Comparison of ENCODE assay signal across 8 mouse cellular contexts in the genomic region with DNA sequence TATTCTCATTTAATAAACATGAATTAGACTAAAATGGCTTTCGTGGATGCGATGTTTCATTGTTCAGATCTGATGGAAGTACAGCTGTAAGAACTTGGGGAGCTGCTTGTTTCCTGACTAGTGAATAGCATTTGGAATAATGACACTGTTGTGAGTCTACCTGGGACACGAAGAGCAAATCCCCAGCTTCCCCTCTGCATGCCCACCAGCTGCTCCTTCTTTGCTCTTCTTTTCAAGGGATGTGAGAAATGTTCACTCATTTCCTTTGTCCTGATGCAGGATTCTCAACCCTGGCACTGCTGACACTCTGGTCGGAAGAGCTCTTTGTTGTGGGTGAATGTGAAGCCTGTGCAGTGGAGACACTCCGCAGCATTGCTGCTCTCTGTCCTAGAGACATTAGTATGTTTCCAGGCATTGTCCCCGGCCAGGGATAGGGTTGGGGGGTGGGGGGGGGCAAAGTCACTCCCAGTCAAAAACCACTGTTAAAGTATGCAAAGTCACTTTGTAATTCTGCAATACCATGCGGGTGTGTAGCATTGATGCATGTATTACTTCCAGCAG.
DNase-seq lines count a peak whose midpoint lies in the region; ATAC-seq and TF ChIP-seq lines count a peak whose summit lies in the region.

No protein-coding gene starts in this region.

- no peaks in the 10 kb centered on the region for H3K27me3 ChIP-seq in intestine, embryonic 14.5 days (replicated peaks; ENCODE audit: control insufficient read depth, insufficient read depth, low read length)
- no peaks in the 10 kb centered on the region for H3K27me3 ChIP-seq in intestine, postnatal 0 days (replicated peaks; ENCODE audit: control insufficient read depth, insufficient read depth, low read length)
- no peaks in the 10 kb centered on the region for H3K27me3 ChIP-seq in forebrain, embryonic 14.5 days (replicated peaks; ENCODE audit: control insufficient read depth, insufficient read depth, low read length)
- peaks cover 11% of the 10 kb centered on the region; the same call in 1 of the 2 replicates for H3K27me3 ChIP-seq in midbrain, embryonic 10.5 days (ENCODE audit: low read depth, poor library complexity, severe bottlenecking)

- no peak for DNase-seq in intestine, embryonic 14.5 days (ENCODE audit: low spot score)
- peak; percentile 28 for DNase-seq in embryo, embryonic 11 days
- peak; percentile 54 for DNase-seq in forebrain, embryonic 14.5 days (ENCODE audit: low spot score)
- peak; percentile 38 for DNase-seq in midbrain, embryonic 10.5 days (ENCODE audit: low spot score)
- no peak for DNase-seq in testis, postnatal 14 days (ENCODE audit: low spot score)
- no peak for DNase-seq in thymus, adult 18-20 months

- no peak for TF ChIP-seq CTCF in intestine, postnatal 0 days (IDR thresholded peaks at IDR 0.05; ENCODE audit: low read depth)

- H3K4me2 ChIP-seq in intestine, embryonic 14.5 days (ENCODE audit: low read length), result peak overlapping the region; percentile 32; the same call in 1 of the 2 replicates
- no peak overlapping the region for H3K4me2 ChIP-seq in intestine, postnatal 0 days (replicated peaks; ENCODE audit: low read depth)
- H3K4me2 ChIP-seq in forebrain, embryonic 14.5 days (ENCODE audit: low read length), result peak overlapping the region; percentile 40

- no peak overlapping the region for H3K4me3 ChIP-seq in intestine, embryonic 14.5 days (ENCODE audit: low read depth, low read length)
- H3K4me3 ChIP-seq in intestine, postnatal 0 days (ENCODE audit: low read depth, low read length), result no peak overlapping the region
- no peak overlapping the region for H3K4me3 ChIP-seq in forebrain, embryonic 14.5 days (ENCODE audit: low read depth, low read length)
- peak overlapping the region; percentile 16; the same call in 1 of the 2 replicates for H3K4me3 ChIP-seq in midbrain, embryonic 10.5 days

- H3K9me3 ChIP-seq in intestine, embryonic 14.5 days (ENCODE audit: control insufficient read depth, low read length), result no peaks in the 10 kb centered on the region
- no peaks in the 10 kb centered on the region for H3K9me3 ChIP-seq in intestine, postnatal 0 days (ENCODE audit: control insufficient read depth)
- H3K9me3 ChIP-seq in forebrain, embryonic 14.5 days (replicated peaks; ENCODE audit: control insufficient read depth, low read length), result no peaks in the 10 kb centered on the region
- no peaks in the 10 kb centered on the region for H3K9me3 ChIP-seq in midbrain, embryonic 10.5 days (replicated peaks)

- no peaks in the 10 kb centered on the region for H3K36me3 ChIP-seq in intestine, embryonic 14.5 days (ENCODE audit: control insufficient read depth, insufficient read depth, low read length)
- no peaks in the 10 kb centered on the region for H3K36me3 ChIP-seq in intestine, postnatal 0 days (ENCODE audit: control insufficient read depth, insufficient read depth)
- no peaks in the 10 kb centered on the region for H3K36me3 ChIP-seq in forebrain, embryonic 14.5 days (ENCODE audit: control insufficient read depth, insufficient read depth, low read length)
- H3K36me3 ChIP-seq in midbrain, embryonic 10.5 days, result no peaks in the 10 kb centered on the region

- peak overlapping the region; percentile 73; the same call in 1 of the 2 replicates for H3K27ac ChIP-seq in intestine, embryonic 14.5 days (ENCODE audit: low read depth)
- H3K27ac ChIP-seq in intestine, postnatal 0 days (ENCODE audit: low read depth, low read length), result no peak overlapping the region
- H3K27ac ChIP-seq in forebrain, embryonic 14.5 days (ENCODE audit: low read depth, low read length), result peak overlapping the region; percentile 94
- peak overlapping the region; percentile 86 for H3K27ac ChIP-seq in midbrain, embryonic 10.5 days (replicated peaks)

- peaks cover 24% of the 10 kb centered on the region for H3K4me1 ChIP-seq in intestine, embryonic 14.5 days (replicated peaks; ENCODE audit: control insufficient read depth, insufficient read depth, low read length)
- H3K4me1 ChIP-seq in intestine, postnatal 0 days (replicated peaks; ENCODE audit: control insufficient read depth, insufficient read depth, low read length), result no peaks in the 10 kb centered on the region
- peaks cover 45% of the 10 kb centered on the region for H3K4me1 ChIP-seq in forebrain, embryonic 14.5 days (ENCODE audit: control insufficient read depth, insufficient read depth, low read length)
- peaks cover 66% of the 10 kb centered on the region for H3K4me1 ChIP-seq in midbrain, embryonic 10.5 days

- H3K9ac ChIP-seq in intestine, embryonic 14.5 days (ENCODE audit: low read length), result no peak overlapping the region
- no peak overlapping the region for H3K9ac ChIP-seq in intestine, postnatal 0 days (ENCODE audit: low read depth, low read length)
- peak overlapping the region; percentile 50 for H3K9ac ChIP-seq in forebrain, embryonic 14.5 days (ENCODE audit: low read length)

- no peak for ATAC-seq in intestine, embryonic 14.5 days (replicated peaks; ENCODE audit: low FRiP score, low TSS enrichment, low read depth)
- no peak for ATAC-seq in intestine, postnatal 0 days
- ATAC-seq in forebrain, embryonic 14.5 days, result peak; percentile 38
- ATAC-seq in megakaryocyte, adult 5-6 weeks (ENCODE audit: poor library complexity, severe bottlenecking), result no peak

- 54% methylated on average over 7 of the region's 7 CpGs for WGBS in intestine, embryonic 14.5 days
- WGBS in intestine, postnatal 0 days, result 64% methylated on average over 7 of the region's 7 CpGs
- 32% methylated on average over 7 of the region's 7 CpGs for WGBS in forebrain, embryonic 14.5 days
- 42% methylated on average over 7 of the region's 7 CpGs for WGBS in midbrain, embryonic 10.5 days

Comparison
In these comparisons a context has a peak if more than half of its experiments do, and no peak if none do; other contexts are left out.
1. DNase-seq: peak in embryo, embryonic 11 days (single experiment), forebrain, embryonic 14.5 days (single experiment) and midbrain, embryonic 10.5 days (single experiment); none in intestine, embryonic 14.5 days (single experiment), testis, postnatal 14 days (single experiment) and thymus, adult 18-20 months (0 of 2).